Mouse (Mus musculus): Measurements from ENCODE around the gene Rnf32.

The Rnf32 gene

GRCm38 (mm10) chr5:29195570-29196263 is at the start of gene Rnf32:
Gene Rnf32 (plus strand): TSS chr5:29195992.
- DNase-seq (ENCODE audit: low spot score), result peak; percentile 91

GRCm38 (mm10) chr5:29150146-29150545 is 45.6 kb upstream of the Rnf32 start:
- no peak for DNase-seq (ENCODE audit: low spot score)

DNA sequence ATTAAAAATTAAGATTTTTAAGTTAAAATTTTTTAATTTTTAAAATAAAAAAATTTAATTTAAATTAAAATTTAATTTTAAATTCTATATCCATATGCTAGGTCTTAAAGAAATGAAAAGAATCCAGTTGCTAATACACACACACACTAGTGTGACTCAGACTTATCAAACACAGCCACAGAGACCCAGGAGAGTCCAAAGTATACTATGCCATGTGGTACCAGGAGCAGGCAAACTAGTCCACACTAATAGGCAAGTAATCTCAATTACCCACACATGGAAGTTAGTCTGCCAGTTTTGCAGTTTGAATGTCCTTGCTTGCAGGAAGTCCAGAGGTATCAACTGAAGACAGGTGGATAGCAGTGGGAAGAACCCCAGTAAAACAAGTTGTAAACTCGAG is 35.9 kb upstream of the Rnf32 start:
- DNase-seq (ENCODE audit: low spot score), result no peak

GRCm38 (mm10) chr5:29166947-29167346 is 28.8 kb upstream of the Rnf32 start:
- DNase-seq (ENCODE audit: low spot score), result no peak

DNA sequence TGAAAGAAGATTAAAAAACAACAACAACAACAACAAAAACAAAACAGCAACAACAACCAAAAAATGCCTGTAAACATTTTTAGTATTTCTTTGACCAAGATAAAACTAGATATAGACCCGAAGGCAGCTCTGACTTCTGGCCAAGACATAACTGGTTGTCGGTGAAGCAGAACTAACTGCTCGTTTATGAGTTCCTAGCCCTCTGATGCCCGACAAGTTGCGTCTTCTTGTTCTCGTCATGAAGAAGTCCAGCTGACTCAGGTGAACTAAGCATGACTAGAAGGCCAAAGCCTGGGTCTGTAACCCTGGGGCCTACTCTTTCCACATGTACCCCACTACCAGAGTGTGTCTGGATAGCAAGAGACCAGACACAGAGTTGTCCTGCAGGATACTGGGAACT is 25.6 kb upstream of the Rnf32 start:
- no peak for DNase-seq (ENCODE audit: low spot score)

- DNase-seq (ENCODE audit: low spot score), result no peak
Observed at GRCm38 (mm10) chr5:29171165-29171564, 24.6 kb upstream of the Rnf32 start.

GRCm38 (mm10) chr5:29186798-29187197 is 9.0 kb upstream of the Rnf32 start:
- no peak for DNase-seq (ENCODE audit: low spot score)

GRCm38 (mm10) chr5:29195231-29195569 is 592 bp upstream of the Rnf32 start:
- no peak for DNase-seq (ENCODE audit: low spot score)

DNA sequence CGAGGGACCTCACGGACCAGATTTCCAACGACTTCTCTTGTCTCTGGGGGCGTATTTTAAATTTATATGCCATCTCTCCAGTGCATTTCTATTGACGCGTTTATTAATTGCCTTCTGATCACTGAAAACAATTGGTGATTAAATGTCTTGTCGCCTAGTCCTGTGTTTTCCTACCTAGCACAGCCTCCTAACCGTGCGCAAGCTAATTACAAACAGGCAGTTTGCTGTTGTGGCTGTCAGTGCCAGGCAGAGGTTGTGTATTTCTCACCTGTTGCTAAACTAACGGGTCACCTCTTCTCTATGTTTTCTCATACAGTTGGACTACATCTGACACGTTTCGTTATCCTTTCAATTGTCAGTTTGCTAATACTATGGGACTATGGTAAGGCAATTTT is 469 bp downstream of the Rnf32 start:
- no peak for DNase-seq (ENCODE audit: low spot score)

- DNase-seq (ENCODE audit: low spot score), result no peak
Observed at GRCm38 (mm10) chr5:29197187-29197586, 1.4 kb downstream of the Rnf32 start.

GRCm38 (mm10) chr5:29198960-29199488 is 3.2 kb downstream of the Rnf32 start:
- no peak for DNase-seq (ENCODE audit: low spot score)

GRCm38 (mm10) chr5:29199868-29200267 is 4.1 kb downstream of the Rnf32 start:
- DNase-seq (ENCODE audit: low spot score), result no peak

DNA sequence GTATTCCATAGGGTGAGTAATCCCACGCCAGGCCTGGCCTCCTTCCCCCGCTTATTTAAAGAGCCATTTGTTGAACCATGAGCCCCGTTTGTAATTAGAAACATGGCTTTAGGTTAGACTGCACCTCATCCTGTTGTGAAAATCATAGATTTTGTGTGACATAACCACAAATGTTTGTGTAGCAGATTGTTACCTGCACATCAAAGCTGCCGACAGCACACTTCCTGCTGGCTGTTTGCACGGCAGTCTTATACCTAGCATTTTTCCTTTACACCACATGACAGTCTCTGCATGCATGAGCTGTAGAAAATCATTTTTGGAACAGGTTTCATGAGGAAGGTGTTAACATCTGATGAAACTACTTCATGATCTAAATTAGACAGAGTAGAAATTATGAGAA is 9.9 kb downstream of the Rnf32 start:
- DNase-seq (ENCODE audit: low spot score), result no peak

- DNase-seq (ENCODE audit: low spot score), result no peak
Observed at GRCm38 (mm10) chr5:29211980-29212555, 16.3 kb downstream of the Rnf32 start.

DNA sequence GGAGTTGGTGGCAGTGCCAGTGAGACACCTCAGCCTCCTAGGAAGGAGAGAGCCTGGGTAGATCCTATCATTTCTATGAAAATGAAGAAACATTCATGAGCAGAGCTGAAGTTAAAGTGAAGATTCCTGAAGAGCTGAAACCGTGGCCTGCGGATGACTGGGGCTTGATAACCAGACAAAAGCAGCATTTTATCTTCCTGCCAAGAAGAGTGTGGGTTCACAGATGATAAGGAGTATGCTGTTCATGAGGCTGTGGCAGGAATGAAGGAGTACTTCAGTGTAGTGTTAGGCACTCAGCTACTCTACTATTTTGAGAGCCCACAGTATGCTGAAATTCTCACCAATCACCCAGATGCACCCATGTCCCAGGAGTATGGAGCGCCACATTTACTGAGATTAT is 22.2 kb downstream of the Rnf32 start:
- no peak for DNase-seq (ENCODE audit: low spot score)

GRCm38 (mm10) chr5:29224089-29224488 is 28.3 kb downstream of the Rnf32 start:
- DNase-seq (ENCODE audit: low spot score), result no peak

GRCm38 (mm10) chr5:29230481-29230880 is 34.7 kb downstream of the Rnf32 start:
- DNase-seq (ENCODE audit: low spot score), result no peak

DNA sequence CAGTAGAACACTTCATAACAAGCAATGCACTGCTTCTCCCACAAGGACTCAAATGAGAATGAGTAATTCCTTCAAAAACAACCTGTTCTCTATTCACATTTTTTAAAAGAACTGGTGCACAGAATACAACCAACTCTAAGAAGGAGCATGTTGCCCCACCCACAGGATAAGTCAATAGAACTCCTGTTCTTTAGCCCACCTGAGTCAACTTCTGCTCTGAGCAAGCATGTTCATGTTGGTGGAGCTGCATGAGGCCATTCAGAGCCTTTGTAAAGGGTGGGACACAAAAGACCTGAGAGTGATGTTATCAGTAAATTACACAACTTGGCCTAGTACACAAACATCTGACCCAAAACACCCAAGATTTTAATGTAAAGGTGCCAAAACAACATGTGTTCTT is 42.6 kb downstream of the Rnf32 start:
- no peak for DNase-seq (ENCODE audit: low spot score)

DNA sequence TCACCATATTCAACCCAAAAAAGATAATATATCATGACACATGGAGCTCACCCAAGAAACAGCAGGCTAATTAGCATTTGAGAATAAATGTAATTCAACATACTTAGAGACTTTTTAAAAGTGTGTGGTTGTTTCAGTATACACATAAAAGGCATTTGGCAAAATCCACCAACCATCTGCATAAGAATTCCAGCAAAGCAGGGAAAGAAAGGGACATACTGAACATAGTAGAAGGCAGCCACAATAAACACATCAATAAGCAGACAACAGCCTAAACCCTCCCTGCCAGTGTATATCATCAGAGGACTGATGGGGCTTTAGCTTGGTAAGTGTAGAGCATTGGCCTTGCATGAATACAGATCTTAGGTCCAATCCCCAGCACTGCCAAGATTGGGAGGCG is 49.0 kb downstream of the Rnf32 start:
- DNase-seq (ENCODE audit: low spot score), result no peak

DNA sequence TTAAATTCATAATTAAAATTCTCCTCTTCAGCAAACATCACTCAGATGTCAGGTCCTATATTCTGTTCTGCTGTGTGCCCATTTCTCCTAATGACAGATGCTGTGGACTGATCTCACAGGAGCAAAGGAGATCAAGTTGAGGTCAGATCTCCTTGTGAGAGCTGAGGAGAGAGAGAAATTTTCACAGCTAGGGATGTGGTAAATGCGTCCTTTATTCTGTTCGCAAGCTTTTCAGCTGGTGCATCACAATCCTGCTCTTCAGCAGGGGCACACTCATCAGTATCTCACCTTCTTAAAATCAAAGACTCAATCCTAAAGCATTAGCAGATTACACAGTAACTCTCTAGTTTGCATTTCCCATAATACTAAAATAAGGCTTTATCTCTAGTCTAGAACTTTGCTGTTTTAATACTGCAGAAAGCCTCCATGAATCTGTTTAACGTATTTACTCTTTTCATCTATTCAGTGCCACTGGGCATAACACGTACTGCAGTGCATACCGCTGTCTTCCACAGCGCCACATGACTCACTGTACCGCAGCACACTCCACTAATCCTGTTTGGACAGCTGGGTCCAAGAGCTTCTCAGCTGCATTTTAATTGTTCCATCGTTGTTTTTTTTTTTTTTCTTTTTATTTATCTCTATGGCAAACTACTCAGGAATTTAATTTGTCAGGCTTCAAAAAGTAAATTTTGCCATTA is 55.2 kb downstream of the Rnf32 start:
- no peak for DNase-seq (ENCODE audit: low spot score)

- no peak for DNase-seq (ENCODE audit: low spot score)
Observed at GRCm38 (mm10) chr5:29251496-29251873, 55.7 kb downstream of the Rnf32 start.

GRCm38 (mm10) chr5:29253876-29254275 is 58.1 kb downstream of the Rnf32 start:
- DNase-seq (ENCODE audit: low spot score), result no peak

DNA sequence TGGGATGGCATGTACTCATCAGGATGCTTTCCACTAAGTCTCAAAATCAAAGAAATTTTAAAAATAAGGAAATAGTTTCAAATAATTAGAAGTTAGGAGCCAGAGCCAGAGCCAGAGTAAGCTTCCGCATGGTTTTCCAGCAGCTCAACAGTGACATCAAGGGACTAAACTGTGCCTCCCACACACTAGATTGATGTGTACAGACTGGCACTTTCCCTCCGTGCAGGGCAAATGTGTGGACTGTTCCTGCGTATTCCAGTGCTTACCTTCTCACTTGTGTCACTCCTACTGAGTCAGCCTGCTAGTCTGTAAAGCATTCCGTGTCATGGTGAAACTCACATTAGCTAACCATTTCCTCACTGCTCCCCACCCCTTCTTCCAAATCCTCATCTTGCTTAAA is 75.1 kb downstream of the Rnf32 start:
- DNase-seq (ENCODE audit: low spot score), result no peak
